Mouse (Mus musculus): Measurements from ENCODE around the gene Nin.

- TF ChIP-seq CTCF (IDR thresholded peaks at IDR 0.05; ENCODE audit: control insufficient read depth, insufficient read depth, insufficient replicate concordance, low read depth, low read length), result no peak
- no peak for TF ChIP-seq POLR2A (IDR thresholded peaks at IDR 0.05; ENCODE audit: control insufficient read depth, low read depth, low read length)
Measured at GRCm38 (mm10) chr12:70118721-70119345, 5.3 kb upstream of the Nin start.
